Mouse (Mus musculus) heart, adult 2 months (tissue): ENCODE results near the gene Lrrc32.

Experiments used
- CTCF ChIP-seq: fragments of 200-600 bp; IDR thresholded peaks from 2 replicates; pipeline ENCODE4 v1.8.1; 2022; ENCODE audit warnings: antibody characterized with exemption, mild to moderate bottlenecking, moderate library complexity
- EP300 ChIP-seq: fragments of 200-500 bp; IDR thresholded peaks from 2 replicates; pipeline ENCODE4 v1.6.1; 2011; ENCODE audit warnings: low read depth, low read length, control low read depth; ENCODE audit not compliant: insufficient read depth
- POLR2A ChIP-seq: fragments of 200-500 bp; IDR thresholded peaks from 2 replicates; pipeline ENCODE4 v1.6.1; 2011; ENCODE audit warnings: mild to moderate bottlenecking, low read depth, low read length, control low read depth; ENCODE audit not compliant: insufficient read depth

DNA sequence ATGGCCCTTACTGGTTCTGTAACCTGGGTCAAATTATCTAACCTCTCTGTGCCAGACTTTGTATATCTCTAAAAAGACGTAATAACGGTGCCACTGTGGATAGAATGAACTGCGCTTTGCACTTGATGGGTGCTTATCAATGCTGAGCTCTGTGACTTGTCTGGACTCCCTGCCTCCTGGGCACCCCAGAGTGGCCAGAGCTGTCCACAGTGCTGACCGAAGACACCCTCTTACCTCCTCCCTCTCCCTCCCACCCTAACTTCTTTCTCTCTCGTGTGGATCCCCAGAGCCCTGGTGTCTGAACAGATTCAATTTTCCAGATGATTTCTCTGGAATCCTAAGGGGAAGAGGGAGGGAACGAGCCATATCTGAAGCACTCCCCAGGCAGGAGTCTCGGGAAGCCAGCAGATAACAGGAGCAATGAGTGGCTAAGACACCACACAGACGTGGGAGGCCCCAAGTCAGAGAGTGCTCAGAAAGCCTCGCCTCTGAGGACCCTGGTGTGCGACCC, 49.1 kb upstream of the Lrrc32 start, which contains the start of gene Gucy2d:
- TF ChIP-seq EP300 (no peak), POLR2A (no peak), CTCF (no peak)
